Mouse (Mus musculus) lung, embryonic 16.5 days (tissue): ENCODE results near the gene Kbtbd2. TPM values are rescaled to one million over a fixed set of nuclear protein-coding genes. Genes with fewer than 3 reads are reported as not detected.

ENCODE experiments used
- ATAC-seq: fragments of 200-750 bp; cut with Nextera tagmentation; 2 replicates; pipeline ENCODE4 v1.8.0; 2017; ENCODE audit warnings: low read depth, mild to moderate bottlenecking, moderate library complexity
- H3K27ac ChIP-seq: fragments of 300-500 bp; sonication (generic); 2 replicates; pipeline ENCODE4 v1.5.1; 2014; ENCODE audit warnings: mild to moderate bottlenecking, control low read depth, low read length
- H3K27me3 ChIP-seq: fragments of 300-500 bp; sonication (generic); 2 replicates; pipeline ENCODE4 v1.6.1; 2014; ENCODE audit warnings: low read depth, low read length, mixed read lengths; ENCODE audit not compliant: control insufficient read depth, insufficient read depth
- H3K36me3 ChIP-seq: fragments of 300-500 bp; sonication (generic); 2 replicates; pipeline ENCODE4 v1.6.1; 2014; ENCODE audit warnings: low read length; ENCODE audit not compliant: control insufficient read depth, insufficient read depth
- H3K4me1 ChIP-seq: fragments of 300-500 bp; sonication (generic); replicated peaks from 2 replicates; pipeline ENCODE4 v1.6.1; 2014; ENCODE audit warnings: low read length, mixed read lengths; ENCODE audit not compliant: control insufficient read depth, insufficient read depth
- H3K4me2 ChIP-seq: fragments of 300-500 bp; sonication (generic); 2 replicates; pipeline ENCODE4 v1.6.1; 2014; ENCODE audit warnings: low read depth, low read length, control low read depth
- H3K4me3 ChIP-seq: fragments of 300-500 bp; sonication (generic); 2 replicates; pipeline ENCODE4 v1.5.1; 2014; ENCODE audit warnings: mild to moderate bottlenecking, low read length, control low read depth
- H3K9ac ChIP-seq: fragments of 300-500 bp; sonication (generic); 2 replicates; pipeline ENCODE4 v1.6.1; 2014; ENCODE audit warnings: low read length, control low read depth
- H3K9me3 ChIP-seq: fragments of 300-500 bp; sonication (generic); 2 replicates; pipeline ENCODE4 v1.6.1; 2016; ENCODE audit warnings: low read length; ENCODE audit not compliant: control insufficient read depth
- WGBS: fragments of 180-500 bp; shearing (Covaris S2); extraction: QIAGEN DNeasy Blood & Tissue Kit; methylation state at CpG from one replicate; pipeline ENCODE4 v1.1.7; 2014; 5-methylcytosine and 5-hydroxymethylcytosine counted together
- polyA plus RNA-seq: library from polyadenylated mRNA; unstranded; fragments of >200 nt; fragmentation: Nextera tagmentation; extraction: Ambion mirVana; gene quantifications from 2 replicates; pipeline ENCODE4 v1.2.1, GENCODE M21; 2015

Gene Kbtbd2
- polyA plus RNA-seq, 1 experiment from 2014 or later = 27.8 TPM

GRCm38 (mm10) chr6:56831697-56832406 lies 34.2 kb upstream of the Kbtbd2 start, which contains the start of gene Fkbp9:
Fkbp9 (plus strand) TSS chr6:56832059.
- Histone ChIP-seq H3K4me1 (peaks cover 9% of the 10 kb centered on the region), H3K4me2 (peak within 1 kb of the TSS; percentile 69), H3K9me3 (no peaks in the 10 kb centered on the region), H3K27ac (peak within 1 kb of the TSS; percentile 92), H3K9ac (peak within 1 kb of the TSS; percentile 91), H3K4me3 (peak within 1 kb of the TSS; percentile 83), H3K27me3 (no peaks in the 10 kb centered on the region), H3K36me3 (peaks cover 2% of the 10 kb centered on the region; the same call in 1 of the 2 replicates)
- under 1% methylated on average over 49 of the region's 58 CpGs for WGBS
- ATAC-seq = peak; percentile 99

DNA sequence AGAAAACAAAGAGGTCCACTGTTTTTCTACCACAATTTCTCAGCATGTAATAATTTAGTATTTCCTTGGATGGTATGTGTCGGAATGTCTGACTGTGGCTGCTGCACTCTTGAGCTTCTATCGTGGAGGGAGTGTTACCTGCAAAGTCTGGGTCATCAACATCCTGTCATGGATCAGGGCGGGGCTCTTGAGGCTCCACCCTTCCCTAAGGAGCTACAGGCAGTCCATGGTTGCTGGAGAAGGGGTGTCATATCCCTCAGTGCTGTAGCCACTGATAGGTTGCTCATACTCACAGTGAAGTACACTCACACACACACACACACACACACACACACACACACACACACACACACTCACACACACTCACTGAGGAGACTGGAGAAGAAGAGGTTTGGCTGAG lies 28.0 kb upstream of the Kbtbd2 start:
- Histone ChIP-seq H3K36me3 (no peaks in the 10 kb centered on the region), H3K4me2 (no peak overlapping the region), H3K27ac (no peak overlapping the region), H3K9ac (no peak overlapping the region), H3K4me1 (no peaks in the 10 kb centered on the region), H3K4me3 (no peak overlapping the region), H3K9me3 (no peaks in the 10 kb centered on the region), H3K27me3 (no peaks in the 10 kb centered on the region)
- no peak for ATAC-seq
- WGBS = 44% methylated on average over 3 of the region's 3 CpGs

- Histone ChIP-seq H3K4me3 (no peak overlapping the region), H3K4me2 (no peak overlapping the region), H3K9ac (no peak overlapping the region), H3K4me1 (0 out of 2 replicates have a peak, but pooled peaks cover 2% of the 10 kb centered on the region), H3K27me3 (no peaks in the 10 kb centered on the region), H3K27ac (peak overlapping the region; percentile 65), H3K36me3 (no peaks in the 10 kb centered on the region), H3K9me3 (no peaks in the 10 kb centered on the region)
- WGBS = 41% methylated on average over 2 of the region's 2 CpGs
- ATAC-seq = peak; percentile 87
These were observed 21.5 kb upstream of the Kbtbd2 start for GRCm38 (mm10) chr6:56819124-56819487.

- 33% methylated on average over 5 of the region's 5 CpGs for WGBS
- H3K9me3 ChIP-seq = no peaks in the 10 kb centered on the region
- H3K27me3 ChIP-seq = no peaks in the 10 kb centered on the region
- H3K27ac ChIP-seq = peak overlapping the region; percentile 66
- ATAC-seq = peak; percentile 98
- 0 out of 2 replicates have a peak, but pooled peaks cover 2% of the 10 kb centered on the region for H3K4me1 ChIP-seq
- H3K4me2 ChIP-seq = no peak overlapping the region
- H3K9ac ChIP-seq = no peak overlapping the region
- H3K36me3 ChIP-seq = no peaks in the 10 kb centered on the region
- H3K4me3 ChIP-seq = no peak overlapping the region
These were observed 21.0 kb upstream of the Kbtbd2 start for GRCm38 (mm10) chr6:56818436-56819123.

GRCm38 (mm10) chr6:56813332-56813731 lies 15.7 kb upstream of the Kbtbd2 start:
- WGBS = 49% methylated on average over 2 of the region's 2 CpGs
- no peaks in the 10 kb centered on the region for H3K27me3 ChIP-seq
- peak; percentile 67 for ATAC-seq
- no peaks in the 10 kb centered on the region for H3K9me3 ChIP-seq
- no peak overlapping the region for H3K9ac ChIP-seq
- H3K36me3 ChIP-seq = no peaks in the 10 kb centered on the region
- H3K4me3 ChIP-seq = no peak overlapping the region
- H3K4me2 ChIP-seq = no peak overlapping the region
- H3K4me1 ChIP-seq = 0 out of 2 replicates have a peak, but pooled peaks cover under 1% of the 10 kb centered on the region
- peak overlapping the region; percentile 2; the same call in 1 of the 2 replicates for H3K27ac ChIP-seq

DNA sequence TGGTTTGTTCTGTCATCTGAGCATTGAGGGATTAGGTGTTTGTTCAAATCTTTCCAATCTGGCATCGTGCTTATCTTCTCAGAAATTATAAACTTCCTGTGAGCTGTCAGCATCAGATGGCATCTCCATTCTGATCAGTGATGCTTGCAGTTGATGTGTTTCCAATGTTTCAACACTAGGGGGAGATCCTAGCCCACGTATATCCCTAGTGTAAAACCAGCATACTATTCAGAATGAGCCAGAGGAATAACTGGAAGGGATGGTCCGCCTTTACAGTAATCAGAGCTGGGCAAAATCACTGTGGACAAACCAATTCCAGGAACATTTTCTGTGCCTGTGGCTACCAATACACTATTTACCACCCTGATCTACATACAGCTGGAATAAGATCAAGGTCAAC lies 11.0 kb upstream of the Kbtbd2 start:
- Histone ChIP-seq H3K4me2 (no peak overlapping the region), H3K36me3 (no peaks in the 10 kb centered on the region), H3K27me3 (no peaks in the 10 kb centered on the region), H3K27ac (no peak overlapping the region), H3K9me3 (no peaks in the 10 kb centered on the region; the same call in 1 of the 2 replicates), H3K9ac (no peak overlapping the region), H3K4me3 (no peak overlapping the region), H3K4me1 (no peaks in the 10 kb centered on the region)
- WGBS = 11% methylated on average over 3 of the region's 3 CpGs
- ATAC-seq = peak; percentile 82

DNA sequence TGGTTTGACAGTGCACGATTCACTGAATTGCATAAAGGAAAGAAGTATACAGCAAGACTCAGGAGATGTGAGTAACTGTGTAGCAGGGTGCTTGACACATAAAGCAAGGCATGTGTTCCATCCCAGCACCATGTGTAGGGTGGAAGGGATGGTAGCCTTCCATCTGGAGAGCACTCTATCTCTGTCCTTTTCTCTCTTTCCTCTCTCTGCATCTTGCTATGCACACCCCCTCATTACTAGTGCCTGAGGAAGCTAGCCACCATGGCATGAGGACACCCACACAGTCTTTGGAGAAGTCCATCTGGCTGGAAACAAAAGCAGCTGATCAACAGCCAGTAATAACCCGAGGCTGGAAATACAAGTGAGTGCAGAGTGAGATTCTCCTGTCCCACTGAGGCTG lies 8.6 kb upstream of the Kbtbd2 start:
- Histone ChIP-seq H3K9me3 (no peaks in the 10 kb centered on the region; the same call in 1 of the 2 replicates), H3K27me3 (no peaks in the 10 kb centered on the region), H3K36me3 (no peaks in the 10 kb centered on the region), H3K4me1 (no peaks in the 10 kb centered on the region), H3K4me3 (no peak overlapping the region), H3K4me2 (no peak overlapping the region), H3K27ac (no peak overlapping the region), H3K9ac (no peak overlapping the region)
- 58% methylated on average over 2 of the region's 2 CpGs for WGBS
- no peak for ATAC-seq

- no peaks in the 10 kb centered on the region for H3K36me3 ChIP-seq
- H3K9me3 ChIP-seq = no peaks in the 10 kb centered on the region; the same call in 1 of the 2 replicates
- no peak overlapping the region for H3K4me3 ChIP-seq
- no peak overlapping the region for H3K9ac ChIP-seq
- H3K27me3 ChIP-seq = no peaks in the 10 kb centered on the region
- H3K27ac ChIP-seq = no peak overlapping the region
- H3K4me2 ChIP-seq = no peak overlapping the region
- ATAC-seq = no peak
- no peaks in the 10 kb centered on the region for H3K4me1 ChIP-seq
- WGBS = 82% methylated on average over 4 of the region's 4 CpGs
These were observed 7.4 kb upstream of the Kbtbd2 start for GRCm38 (mm10) chr6:56805026-56805425.

DNA sequence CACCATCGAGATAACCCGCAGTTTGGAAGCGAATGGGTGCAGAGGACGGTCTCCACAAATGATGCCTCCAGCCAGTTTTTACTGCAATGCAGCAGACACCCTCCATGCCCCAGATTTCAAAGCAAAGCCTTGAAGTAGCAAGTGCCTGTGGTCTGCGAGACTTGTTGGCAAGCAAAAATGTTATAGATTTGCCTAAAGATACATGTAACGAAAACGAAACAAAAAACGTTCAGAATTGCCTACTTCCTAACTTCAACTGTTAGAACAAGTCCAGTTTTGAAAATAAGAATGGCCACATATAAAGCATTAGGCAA lies 496 bp upstream of the Kbtbd2 start:
- peak overlapping the region; percentile 75 for H3K4me2 ChIP-seq

More for the DNA sequence above, 496 bp upstream of the Kbtbd2 start:
- WGBS = 10% methylated on average over 8 of the region's 8 CpGs
- peak overlapping the region; percentile 100 for H3K27ac ChIP-seq
- no peak for ATAC-seq
- no peaks in the 10 kb centered on the region for H3K9me3 ChIP-seq
- no peaks in the 10 kb centered on the region for H3K36me3 ChIP-seq
- H3K27me3 ChIP-seq = no peaks in the 10 kb centered on the region
- peak overlapping the region; percentile 76 for H3K4me3 ChIP-seq
- H3K9ac ChIP-seq = peak overlapping the region; percentile 95
- peaks cover 13% of the 10 kb centered on the region for H3K4me1 ChIP-seq
